Mouse (Mus musculus): Measurements from ENCODE around the gene Mfsd13b.

Mfsd13b gene

GRCm38 (mm10) chr7:121040595-121040994, 58.3 kb downstream of the Mfsd13b start:
- DNase-seq (ENCODE audit: low read depth in 2 of 2, low spot score in 2 of 2): no peak

GRCm38 (mm10) chr7:121041989-121042388, 59.7 kb downstream of the Mfsd13b start:
- DNase-seq (ENCODE audit: low read depth in 2 of 2, low spot score in 2 of 2): no peak

- no peak for DNase-seq (ENCODE audit: low read depth in 2 of 2, low spot score in 2 of 2)
Measured at GRCm38 (mm10) chr7:121043004-121043403, 60.7 kb downstream of the Mfsd13b start.

GRCm38 (mm10) chr7:121043510-121043909, 61.2 kb downstream of the Mfsd13b start:
- DNase-seq (ENCODE audit: low read depth in 2 of 2, low spot score in 2 of 2): no peak

GRCm38 (mm10) chr7:121044251-121044650, 61.9 kb downstream of the Mfsd13b start:
- no peak for DNase-seq (ENCODE audit: low read depth in 2 of 2, low spot score in 2 of 2)

- no peak for DNase-seq (ENCODE audit: low read depth in 2 of 2, low spot score in 2 of 2)
Measured at GRCm38 (mm10) chr7:121045671-121046453, 63.6 kb downstream of the Mfsd13b start.

- DNase-seq (ENCODE audit: low read depth in 2 of 2, low spot score in 2 of 2): no peak
Measured at GRCm38 (mm10) chr7:121047624-121048023, 65.3 kb downstream of the Mfsd13b start.

GRCm38 (mm10) chr7:121053071-121053470, 70.8 kb downstream of the Mfsd13b start:
- no peak for DNase-seq (ENCODE audit: low read depth in 2 of 2, low spot score in 2 of 2)

GRCm38 (mm10) chr7:121059477-121060218, 77.3 kb downstream of the Mfsd13b start:
- DNase-seq (ENCODE audit: low read depth in 2 of 2, low spot score in 2 of 2): peak; percentile 18 to 46

GRCm38 (mm10) chr7:121064309-121064708, 82.0 kb downstream of the Mfsd13b start:
- DNase-seq (ENCODE audit: low read depth in 2 of 2, low spot score in 2 of 2): peak; percentile 46 to 54

All from CD8-positive naive resting alpha-beta T cell, adult 2 months (primary cell).